Mouse (Mus musculus) heart, embryonic 13.5 days (tissue): Measurements from ENCODE around the gene Hoxa11. TPM values are rescaled to one million over a fixed set of nuclear protein-coding genes. Genes with fewer than 3 reads are reported as not detected.
A peak's percentile ranks its signal among the peaks of the same experiment; 100 is the strongest.

Experiments used
- ATAC-seq: fragments of 200-750 bp; cut with Nextera tagmentation; 2 replicates; pipeline ENCODE4 v1.8.0; 2017; ENCODE audit warnings: moderate TSS enrichment; ENCODE audit not compliant: insufficient number of reproducible peaks, low FRiP score, low TSS enrichment; ENCODE audit errors: extremely low read depth
- H3K27ac ChIP-seq: fragments of 300-500 bp; sonication (generic); replicated peaks from 2 replicates; pipeline ENCODE4 v1.5.1; 2015; ENCODE audit warnings: moderate library complexity, mild to moderate bottlenecking, inconsistent platforms
- H3K27me3 ChIP-seq: fragments of 300-500 bp; sonication (generic); replicated peaks from 2 replicates; pipeline ENCODE4 v1.6.1; 2015; ENCODE audit warnings: mild to moderate bottlenecking, inconsistent platforms
- H3K36me3 ChIP-seq: fragments of 300-500 bp; sonication (generic); 2 replicates; pipeline ENCODE4 v1.6.1; 2015; ENCODE audit warnings: mild to moderate bottlenecking, inconsistent platforms
- H3K4me1 ChIP-seq: fragments of 300-500 bp; sonication (generic); 2 replicates; pipeline ENCODE4 v1.6.1; 2015; ENCODE audit warnings: inconsistent platforms
- H3K4me2 ChIP-seq: fragments of 300-500 bp; sonication (generic); 2 replicates; pipeline ENCODE4 v1.6.1; 2015; ENCODE audit warnings: inconsistent platforms, mild to moderate bottlenecking, moderate library complexity
- H3K4me3 ChIP-seq: fragments of 300-500 bp; sonication (generic); 2 replicates; pipeline ENCODE4 v1.5.1; 2015; ENCODE audit warnings: moderate library complexity, mild to moderate bottlenecking, inconsistent platforms
- H3K9ac ChIP-seq: fragments of 300-500 bp; sonication (generic); 2 replicates; pipeline ENCODE4 v1.6.1; 2015; ENCODE audit warnings: inconsistent platforms, mild to moderate bottlenecking, moderate library complexity
- H3K9me3 ChIP-seq: fragments of 300-500 bp; sonication (generic); 2 replicates; pipeline ENCODE4 v1.6.1; 2016; ENCODE audit warnings: inconsistent platforms
- WGBS: fragments of 180-500 bp; shearing (Covaris S2); methylation state at CpG from one replicate; pipeline ENCODE4 v1.1.7; 2015; ENCODE audit warnings: mixed read lengths; 5-methylcytosine and 5-hydroxymethylcytosine counted together
- polyA plus RNA-seq: library from polyadenylated mRNA; unstranded; fragments of >200 nt; fragmentation: Nextera tagmentation; extraction: Ambion mirVana; gene quantifications from 2 replicates; pipeline ENCODE4 v1.2.1, GENCODE M21; 2015

Hoxa11 gene
- polyA plus RNA-seq, 1 experiment from 2014 or later, result not detected

DNA sequence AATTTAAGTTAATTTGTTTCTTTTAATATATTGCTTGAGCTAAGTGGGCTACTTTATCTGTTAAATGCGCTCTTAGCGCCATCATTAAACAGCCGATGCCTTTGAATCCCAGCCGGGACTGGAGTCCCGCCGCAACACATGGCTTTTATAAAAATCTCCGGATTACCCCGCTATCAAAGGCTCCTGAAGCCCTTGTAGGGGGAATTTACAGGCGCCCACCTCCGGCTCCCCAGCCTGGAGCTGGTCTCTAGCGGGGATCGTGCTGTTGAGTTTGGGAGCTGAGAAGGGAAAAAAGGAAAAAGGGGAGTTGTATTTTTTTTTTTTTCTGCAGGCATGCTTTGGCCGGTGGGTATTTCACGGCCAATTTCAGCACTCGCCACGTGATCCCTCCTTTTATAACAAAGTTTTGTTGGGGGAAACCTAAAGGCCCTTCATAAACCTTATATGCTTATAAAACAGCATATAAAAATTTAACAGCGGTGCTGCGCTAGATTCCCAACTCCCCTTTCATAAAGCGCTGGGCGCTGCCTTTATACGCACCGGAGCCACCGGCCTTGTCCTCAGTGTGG, 1.1 kb downstream of the Hoxa11 start:
- H3K4me2 ChIP-seq, result peak overlapping the region; percentile 37; the same call in 1 of the 2 replicates
- peak overlapping the region; percentile 32 for H3K4me3 ChIP-seq
- no peak overlapping the region for H3K9ac ChIP-seq
- H3K27ac ChIP-seq, result no peak overlapping the region
- no peaks in the 10 kb centered on the region for H3K36me3 ChIP-seq
- peaks cover 13% of the 10 kb centered on the region; the same call in 1 of the 2 replicates for H3K4me1 ChIP-seq
- H3K9me3 ChIP-seq, result no peaks in the 10 kb centered on the region
- ATAC-seq, result no peak
- peaks cover 100% of the 10 kb centered on the region for H3K27me3 ChIP-seq
- whole genome bisulfite sequencing, result 2% methylated on average over 23 of the region's 23 CpGs

DNA sequence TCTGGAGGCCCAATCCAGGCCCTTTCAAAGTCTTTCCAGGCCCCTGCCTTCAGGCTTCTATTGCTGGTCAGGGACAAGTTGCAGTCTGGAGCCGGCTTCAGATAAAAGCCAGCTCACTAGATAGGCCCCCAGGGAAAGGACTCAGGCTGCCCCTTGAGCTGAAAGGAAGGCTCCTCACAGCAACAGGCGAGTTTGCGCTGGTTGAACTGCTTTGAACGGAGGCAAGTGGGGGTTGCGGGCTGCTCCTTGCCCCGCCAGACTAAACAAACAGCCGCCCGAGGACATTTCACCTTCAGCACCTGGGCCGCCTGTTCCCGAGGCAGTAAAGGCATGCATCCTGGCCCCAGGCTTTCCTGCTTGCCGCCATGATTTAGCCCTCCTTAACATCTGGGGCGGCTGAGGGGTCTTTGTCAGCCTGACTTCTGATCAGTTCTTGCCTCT, 1.9 kb downstream of the Hoxa11 start:
- H3K27me3 ChIP-seq, result peaks cover 99% of the 10 kb centered on the region
- H3K4me2 ChIP-seq, result no peak overlapping the region
- no peak for ATAC-seq
- no peak overlapping the region for H3K27ac ChIP-seq
- H3K4me3 ChIP-seq, result no peak overlapping the region; the same call in 1 of the 2 replicates
- 2% methylated on average over 12 of the region's 12 CpGs for WGBS
- no peaks in the 10 kb centered on the region for H3K36me3 ChIP-seq
- H3K9me3 ChIP-seq, result no peaks in the 10 kb centered on the region
- H3K4me1 ChIP-seq, result peaks cover 13% of the 10 kb centered on the region; the same call in 1 of the 2 replicates
- H3K9ac ChIP-seq, result no peak overlapping the region

GRCm38 (mm10) chr6:52242801-52243332, 2.7 kb downstream of the Hoxa11 start:
- H3K4me2 ChIP-seq, result no peak overlapping the region
- H3K4me1 ChIP-seq, result peaks cover 13% of the 10 kb centered on the region; the same call in 1 of the 2 replicates
- no peak overlapping the region for H3K4me3 ChIP-seq
- no peak for ATAC-seq
- WGBS, result 4% methylated on average over 4 of the region's 4 CpGs
- H3K9me3 ChIP-seq, result no peaks in the 10 kb centered on the region
- H3K27ac ChIP-seq, result no peak overlapping the region
- H3K27me3 ChIP-seq, result peaks cover 99% of the 10 kb centered on the region
- no peak overlapping the region for H3K9ac ChIP-seq
- H3K36me3 ChIP-seq, result no peaks in the 10 kb centered on the region

DNA sequence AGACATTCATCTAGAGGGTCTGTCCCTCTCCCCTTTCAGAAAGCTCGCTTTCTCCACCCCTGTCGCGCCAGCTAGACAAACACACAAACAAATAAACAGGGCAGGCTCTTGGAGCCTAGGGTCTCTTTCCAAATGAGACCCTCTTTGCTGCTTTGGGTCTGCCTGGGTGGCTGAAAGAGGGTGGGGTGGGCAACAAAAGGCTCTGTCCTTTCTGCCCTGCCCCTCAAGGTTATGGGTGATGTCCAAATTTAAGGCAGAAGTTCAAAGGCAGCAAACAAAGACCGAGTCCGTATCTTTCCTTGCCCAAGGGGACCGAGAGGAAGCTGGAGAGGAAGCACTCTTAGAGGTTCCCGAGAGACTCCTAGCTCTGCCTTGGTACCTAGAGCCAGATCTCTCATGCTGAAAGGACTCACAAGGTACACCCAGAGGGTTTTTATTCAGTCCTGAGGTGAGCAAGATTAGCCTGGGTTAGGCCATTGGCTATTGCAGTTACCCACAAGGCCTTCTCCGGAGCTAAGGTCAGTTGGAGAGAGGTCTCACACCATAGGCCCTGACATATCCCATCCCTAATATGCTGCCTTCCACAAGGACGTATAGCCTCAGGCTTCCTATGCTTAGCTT, 4.5 kb downstream of the Hoxa11 start:
- Histone ChIP-seq H3K36me3 (no peaks in the 10 kb centered on the region), H3K27me3 (peaks cover 99% of the 10 kb centered on the region), H3K4me3 (no peak overlapping the region), H3K9me3 (no peaks in the 10 kb centered on the region), H3K9ac (no peak overlapping the region), H3K27ac (no peak overlapping the region), H3K4me1 (peaks cover 13% of the 10 kb centered on the region; the same call in 1 of the 2 replicates), H3K4me2 (no peak overlapping the region)
- no peak for ATAC-seq
- 3% methylated on average over 9 of the region's 9 CpGs for WGBS

- Histone ChIP-seq H3K4me1 (peaks cover 13% of the 10 kb centered on the region; the same call in 1 of the 2 replicates), H3K27ac (no peak within 1 kb of the TSS), H3K4me3 (peak within 1 kb of the TSS; percentile 36), H3K9me3 (no peaks in the 10 kb centered on the region), H3K36me3 (no peaks in the 10 kb centered on the region), H3K4me2 (peak within 1 kb of the TSS; percentile 57), H3K9ac (no peak within 1 kb of the TSS), H3K27me3 (peaks cover 99% of the 10 kb centered on the region)
- 2% methylated on average over 35 of the region's 35 CpGs for WGBS
- ATAC-seq, result no peak
Measured at GRCm38 (mm10) chr6:52240389-52241000, 5.1 kb downstream of the Hoxa11 start, which contains the start of gene Hoxa10. Gene Hoxa10 (minus strand): TSS chr6:52240854.

GRCm38 (mm10) chr6:52239625-52240388, 5.8 kb downstream of the Hoxa11 start:
- H3K4me2 ChIP-seq, result peak overlapping the region; percentile 57
- H3K27ac ChIP-seq, result no peak overlapping the region
- peak overlapping the region; percentile 36 for H3K4me3 ChIP-seq
- 2% methylated on average over 30 of the region's 30 CpGs for WGBS
- no peaks in the 10 kb centered on the region for H3K9me3 ChIP-seq
- no peaks in the 10 kb centered on the region for H3K36me3 ChIP-seq
- ATAC-seq, result no peak
- peaks cover 99% of the 10 kb centered on the region for H3K27me3 ChIP-seq
- no peak overlapping the region for H3K9ac ChIP-seq
- H3K4me1 ChIP-seq, result peaks cover 8% of the 10 kb centered on the region; the same call in 1 of the 2 replicates

DNA sequence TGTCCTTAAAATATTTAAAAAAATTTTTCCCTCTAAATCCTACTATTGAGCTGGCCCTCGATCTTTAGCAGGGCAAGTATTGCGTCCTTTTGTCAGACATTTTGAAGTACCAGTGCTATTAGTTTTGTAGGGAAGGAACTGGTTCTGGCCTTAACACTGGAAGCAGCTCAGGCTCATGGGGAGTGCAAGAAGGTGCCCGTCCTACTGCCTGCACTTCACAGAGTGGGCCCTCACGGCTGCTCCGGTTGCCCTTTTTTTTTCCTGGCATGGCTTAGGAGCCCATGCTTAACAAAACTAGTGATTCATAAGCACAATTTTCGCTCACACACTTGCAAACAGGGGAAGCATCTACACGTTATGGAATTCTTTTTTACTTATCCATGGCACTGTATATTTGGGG, 6.6 kb downstream of the Hoxa11 start:
- no peak overlapping the region for H3K9ac ChIP-seq
- H3K27me3 ChIP-seq, result peaks cover 99% of the 10 kb centered on the region
- no peak overlapping the region for H3K4me3 ChIP-seq
- H3K9me3 ChIP-seq, result no peaks in the 10 kb centered on the region
- no peaks in the 10 kb centered on the region for H3K36me3 ChIP-seq
- peaks cover 10% of the 10 kb centered on the region; the same call in 1 of the 2 replicates for H3K4me1 ChIP-seq
- no peak overlapping the region for H3K4me2 ChIP-seq
- ATAC-seq, result no peak
- 4% methylated on average over 7 of the region's 7 CpGs for WGBS
- no peak overlapping the region for H3K27ac ChIP-seq

GRCm38 (mm10) chr6:52238155-52238545, 7.5 kb downstream of the Hoxa11 start:
- Histone ChIP-seq H3K36me3 (no peaks in the 10 kb centered on the region), H3K4me1 (peaks cover 13% of the 10 kb centered on the region; the same call in 1 of the 2 replicates)

DNA sequence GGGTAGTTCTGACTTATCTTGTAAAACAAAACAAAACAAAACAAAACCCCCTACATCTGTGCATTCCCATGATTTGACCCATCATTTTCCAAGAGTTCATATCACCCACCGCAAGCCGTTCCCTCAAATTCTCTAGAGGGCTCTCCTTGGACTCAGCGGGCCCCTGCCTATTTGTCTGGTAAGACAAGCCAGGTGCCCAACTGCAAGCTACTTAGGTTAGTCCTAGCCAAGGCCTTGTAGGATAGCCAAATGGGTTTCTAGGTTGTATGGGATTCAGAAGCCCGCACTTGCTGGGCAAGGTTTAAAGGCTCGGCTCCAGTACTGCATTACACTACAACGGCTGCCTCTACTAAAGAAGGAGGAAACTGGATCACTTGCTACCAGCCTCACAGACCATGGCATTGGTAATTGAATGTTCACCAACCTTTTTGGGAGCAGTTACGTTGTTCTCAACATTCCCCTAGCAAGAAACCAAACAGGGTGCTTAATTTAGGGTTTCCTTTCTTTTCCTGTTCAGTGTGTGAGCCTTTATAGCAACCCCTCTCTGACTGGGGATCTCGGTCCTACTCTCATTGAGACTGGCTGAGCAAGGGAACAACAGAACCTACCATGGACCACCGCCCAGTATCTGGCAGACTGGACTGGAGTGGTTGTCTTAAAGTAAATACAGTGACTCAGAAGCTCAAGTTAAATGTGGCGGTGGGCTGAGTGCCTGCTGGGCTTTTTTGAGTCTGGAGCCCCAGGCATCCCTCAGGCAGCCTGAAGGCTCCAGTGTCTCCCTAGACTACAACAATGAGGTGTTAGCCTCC, 8.1 kb downstream of the Hoxa11 start:
- no peak overlapping the region for H3K27ac ChIP-seq
- H3K4me2 ChIP-seq, result no peak overlapping the region
- H3K9me3 ChIP-seq, result no peaks in the 10 kb centered on the region
- no peak overlapping the region for H3K4me3 ChIP-seq
- no peak for ATAC-seq
- no peak overlapping the region for H3K9ac ChIP-seq
- 9% methylated on average over 10 of the region's 10 CpGs for WGBS
- H3K4me1 ChIP-seq, result peaks cover 13% of the 10 kb centered on the region; the same call in 1 of the 2 replicates
- H3K36me3 ChIP-seq, result no peaks in the 10 kb centered on the region
- H3K27me3 ChIP-seq, result peaks cover 99% of the 10 kb centered on the region

More at GRCm38 (mm10) chr6:52238155-52238545, 7.5 kb downstream of the Hoxa11 start:
- H3K27ac ChIP-seq, result no peak overlapping the region
- H3K4me3 ChIP-seq, result no peak overlapping the region
- ATAC-seq, result no peak
- H3K9me3 ChIP-seq, result no peaks in the 10 kb centered on the region
- 4% methylated on average over 7 of the region's 7 CpGs for WGBS
- no peak overlapping the region for H3K4me2 ChIP-seq
- H3K27me3 ChIP-seq, result peaks cover 99% of the 10 kb centered on the region
- H3K9ac ChIP-seq, result no peak overlapping the region

- no peak for ATAC-seq
Measured at GRCm38 (mm10) chr6:52236806-52237205, 8.8 kb downstream of the Hoxa11 start.

More at GRCm38 (mm10) chr6:52236806-52237205, 8.8 kb downstream of the Hoxa11 start:
- Histone ChIP-seq H3K4me3 (no peak overlapping the region), H3K27me3 (peaks cover 99% of the 10 kb centered on the region), H3K9ac (no peak overlapping the region), H3K4me1 (peaks cover 13% of the 10 kb centered on the region; the same call in 1 of the 2 replicates), H3K9me3 (no peaks in the 10 kb centered on the region), H3K4me2 (no peak overlapping the region), H3K27ac (no peak overlapping the region), H3K36me3 (no peaks in the 10 kb centered on the region)
- WGBS, result 10% methylated on average over 3 of the region's 3 CpGs
